ENCODE assay signal across 9 mouse cellular contexts in genomic region chr5:127522744-127523476, GRCm38 (mm10).
DNase-seq lines count a peak whose midpoint lies in the region; ATAC-seq and TF ChIP-seq lines count a peak whose summit lies in the region.
"Had no signal": no experiment of that assay in that cellular context is flagged by ENCODE, and none has a peak within 500 bp of the region (broad histone marks: within the 10 kb centered on the region; RNA-seq: fewer than 3 reads in every experiment).

No protein-coding gene starts in this region.

- no peak overlapping the region for H3K4me3 ChIP-seq in forebrain, embryonic 14.5 days (ENCODE audit: low read depth, low read length)
- no peak overlapping the region for H3K4me3 ChIP-seq in forebrain, embryonic 11.5 days (ENCODE audit: low read depth, low read length)
- H3K4me3 ChIP-seq in lung, postnatal 0 days (ENCODE audit: low read depth, low read length): no peak overlapping the region

- H3K4me2 ChIP-seq in forebrain, embryonic 14.5 days (ENCODE audit: low read length): no peak overlapping the region
- H3K4me2 ChIP-seq in forebrain, embryonic 11.5 days (ENCODE audit: low read depth, low read length, severe bottlenecking): no peak overlapping the region
- H3K4me2 ChIP-seq in lung, postnatal 0 days (replicated peaks; ENCODE audit: low read depth, low read length): no peak overlapping the region

- H3K9me3 ChIP-seq in forebrain, embryonic 14.5 days (replicated peaks; ENCODE audit: control insufficient read depth, low read length): no peaks in the 10 kb centered on the region
- no peaks in the 10 kb centered on the region for H3K9me3 ChIP-seq in forebrain, embryonic 11.5 days (ENCODE audit: control insufficient read depth, low read length)
- H3K9me3 ChIP-seq in lung, postnatal 0 days (ENCODE audit: low read length): no peaks in the 10 kb centered on the region

- TF ChIP-seq CTCF in lung, postnatal 0 days (IDR thresholded peaks at IDR 0.05): peak; percentile 72

- peak; percentile 81 for DNase-seq in forebrain, embryonic 14.5 days (ENCODE audit: low spot score)
- no peak for DNase-seq in forebrain, embryonic 11.5 days (ENCODE audit: low spot score)
- no peak for DNase-seq in lung, postnatal 0 days (ENCODE audit: low spot score)
- DNase-seq in lung, postnatal 25 days (ENCODE audit: low spot score): no peak
- peak; percentile 69 for DNase-seq in cerebellum, adult 9-10 months
- peak; percentile 14 for DNase-seq in mesoderm, embryonic 11.5 days (ENCODE audit: low read depth, low spot score)
- no peak for DNase-seq in ovary, postnatal 14 days (ENCODE audit: low spot score)
- DNase-seq in frontal cortex, postnatal 14 days (ENCODE audit: low spot score in 2 of 2): no peak

- H3K4me1 ChIP-seq in forebrain, embryonic 14.5 days (ENCODE audit: control insufficient read depth, insufficient read depth, low read length): 0 out of 2 replicates have a peak, but pooled peaks cover 2% of the 10 kb centered on the region
- no peaks in the 10 kb centered on the region for H3K4me1 ChIP-seq in forebrain, embryonic 11.5 days (replicated peaks; ENCODE audit: control insufficient read depth, insufficient read depth, low read length)
- H3K4me1 ChIP-seq in lung, postnatal 0 days (ENCODE audit: insufficient read depth, low read depth, low read length): no peaks in the 10 kb centered on the region

- TF ChIP-seq EP300 in lung, postnatal 0 days (IDR thresholded peaks at IDR 0.05): no peak

- ATAC-seq in forebrain, embryonic 14.5 days: peak; percentile 84
- ATAC-seq in forebrain, embryonic 11.5 days (replicated peaks; ENCODE audit: low FRiP score): no peak
- no peak for ATAC-seq in lung, postnatal 0 days

- WGBS in forebrain, embryonic 14.5 days: 58% methylated on average over 9 of the region's 9 CpGs
- 67% methylated on average over 9 of the region's 9 CpGs for WGBS in forebrain, embryonic 11.5 days
- 55% methylated on average over 9 of the region's 9 CpGs for WGBS in lung, postnatal 0 days

- H3K27me3 ChIP-seq in forebrain, embryonic 14.5 days (replicated peaks; ENCODE audit: control insufficient read depth, insufficient read depth, low read length): no peaks in the 10 kb centered on the region
- no peaks in the 10 kb centered on the region for H3K27me3 ChIP-seq in forebrain, embryonic 11.5 days (ENCODE audit: control insufficient read depth, insufficient read depth, low read length)
- no peaks in the 10 kb centered on the region for H3K27me3 ChIP-seq in lung, postnatal 0 days (replicated peaks; ENCODE audit: insufficient read depth, low read length)
- H3K27me3 ChIP-seq: CH12.LX had no signal

- H3K27ac ChIP-seq in forebrain, embryonic 14.5 days (ENCODE audit: low read depth, low read length): peak overlapping the region; percentile 4; the same call in 1 of the 2 replicates
- no peak overlapping the region for H3K27ac ChIP-seq in forebrain, embryonic 11.5 days (ENCODE audit: low read depth, low read length)
- no peak overlapping the region for H3K27ac ChIP-seq in lung, postnatal 0 days (ENCODE audit: low read length)

- no peak overlapping the region for H3K9ac ChIP-seq in forebrain, embryonic 14.5 days (ENCODE audit: low read length)
- no peak overlapping the region for H3K9ac ChIP-seq in forebrain, embryonic 11.5 days (ENCODE audit: low read length)
- H3K9ac ChIP-seq in lung, postnatal 0 days (replicated peaks; ENCODE audit: low read depth): no peak overlapping the region

- no peaks in the 10 kb centered on the region for H3K36me3 ChIP-seq in forebrain, embryonic 14.5 days (ENCODE audit: control insufficient read depth, insufficient read depth, low read length)
- H3K36me3 ChIP-seq in forebrain, embryonic 11.5 days (ENCODE audit: control insufficient read depth, insufficient read depth, low read length): no peaks in the 10 kb centered on the region
- H3K36me3 ChIP-seq in lung, postnatal 0 days (ENCODE audit: insufficient read depth, low read length): no peaks in the 10 kb centered on the region

Comparison
In these comparisons a context has a peak if more than half of its experiments do, and no peak if none do; other contexts are left out.
1. DNase-seq: peak in forebrain, embryonic 14.5 days (single experiment), cerebellum, adult 9-10 months (single experiment) and mesoderm, embryonic 11.5 days (single experiment); none in forebrain, embryonic 11.5 days (single experiment), lung, postnatal 0 days (single experiment), lung, postnatal 25 days (single experiment), ovary, postnatal 14 days (single experiment) and frontal cortex, postnatal 14 days (0 of 2).